Comparison of ENCODE assay signal across 25 mouse cellular contexts in the genomic region with DNA sequence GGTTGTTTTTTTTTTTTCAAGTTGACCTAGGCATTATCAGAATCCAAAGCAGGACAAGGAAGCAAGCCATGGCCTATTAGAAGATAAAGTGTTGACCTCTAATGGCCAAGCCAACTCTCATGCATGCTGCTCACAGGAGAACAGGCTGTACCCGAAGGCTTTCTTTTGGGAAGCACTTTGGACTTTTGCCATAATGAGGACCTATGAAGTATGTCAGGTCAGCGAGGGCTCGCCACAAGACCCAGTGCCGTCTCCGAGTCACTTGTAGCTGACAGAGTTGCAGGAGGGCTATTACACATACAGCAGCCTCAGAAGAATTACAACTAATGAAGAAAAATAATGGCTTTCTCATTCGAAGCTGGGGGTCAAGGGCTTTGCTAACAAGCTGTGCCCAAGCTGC. TPM values are rescaled to one million over a fixed set of nuclear protein-coding genes. Genes with fewer than 3 reads are reported as not detected.
DNase-seq lines count a peak whose midpoint lies in the region; ATAC-seq and TF ChIP-seq lines count a peak whose summit lies in the region.
"Had no signal": no experiment of that assay in that cellular context is flagged by ENCODE, and none has a peak within 500 bp of the region (broad histone marks: within the 10 kb centered on the region; RNA-seq: fewer than 3 reads in every experiment).

No protein-coding gene starts in this region.

- intact Hi-C loops in heart, postnatal 14 days (cut with DNase I) = no loop called here

- no peaks in the 10 kb centered on the region for H3K27me3 ChIP-seq in heart, postnatal 0 days (ENCODE audit: control insufficient read depth, insufficient read depth, low read length)
- no peaks in the 10 kb centered on the region for H3K27me3 ChIP-seq in forebrain, embryonic 16.5 days (replicated peaks; ENCODE audit: control insufficient read depth, insufficient read depth, low read length)
- H3K27me3 ChIP-seq: heart, embryonic 12.5 days; heart, embryonic 15.5 days; hindbrain, embryonic 13.5 days; intestine, embryonic 15.5 days had no signal

- H3K9ac ChIP-seq in heart, postnatal 0 days (replicated peaks; ENCODE audit: low read depth, low read length) = no peak overlapping the region
- no peak overlapping the region for H3K9ac ChIP-seq in forebrain, embryonic 16.5 days (replicated peaks; ENCODE audit: low read depth, low read length)
- H3K9ac ChIP-seq: heart, embryonic 12.5 days; heart, embryonic 15.5 days; hindbrain, embryonic 13.5 days; intestine, embryonic 15.5 days had no signal

- peak overlapping the region; percentile 32; the same call in 1 of the 2 replicates for H3K27ac ChIP-seq in heart, postnatal 0 days (ENCODE audit: low read depth)
- H3K27ac ChIP-seq in forebrain, embryonic 16.5 days (ENCODE audit: low read length) = no peak overlapping the region
- H3K27ac ChIP-seq: heart, embryonic 15.5 days; hindbrain, embryonic 10.5 days; hindbrain, embryonic 13.5 days; intestine, embryonic 15.5 days had no signal

- ATAC-seq in heart, postnatal 0 days (ENCODE audit: insufficient read depth, low read depth) = no peak
- no peak for ATAC-seq in forebrain, embryonic 16.5 days
- ATAC-seq: activated CD4-positive, CD25-positive, alpha-beta regulatory T cell, adult 4 months; forebrain, embryonic 14.5 days; hindbrain, embryonic 16.5 days; intestine, embryonic 15.5 days had no signal

- TF ChIP-seq CTCF in heart, postnatal 0 days (IDR thresholded peaks at IDR 0.05; ENCODE audit: low read depth) = no peak

- no peak overlapping the region for H3K4me3 ChIP-seq in heart, postnatal 0 days (ENCODE audit: low read depth, low read length)
- no peak overlapping the region for H3K4me3 ChIP-seq in forebrain, embryonic 16.5 days (replicated peaks; ENCODE audit: low read length)
- H3K4me3 ChIP-seq: heart, embryonic 12.5 days; heart, embryonic 15.5 days; hindbrain, embryonic 10.5 days; hindbrain, embryonic 13.5 days; intestine, embryonic 15.5 days had no signal

- no peaks in the 10 kb centered on the region for H3K36me3 ChIP-seq in heart, postnatal 0 days (replicated peaks; ENCODE audit: control insufficient read depth, insufficient read depth, low read length)
- H3K36me3 ChIP-seq in forebrain, embryonic 16.5 days (ENCODE audit: control insufficient read depth, insufficient read depth) = no peaks in the 10 kb centered on the region
- H3K36me3 ChIP-seq: heart, embryonic 12.5 days; heart, embryonic 15.5 days; hindbrain, embryonic 10.5 days; hindbrain, embryonic 13.5 days; intestine, embryonic 15.5 days had no signal

- no peaks in the 10 kb centered on the region for H3K9me3 ChIP-seq in heart, postnatal 0 days (replicated peaks; ENCODE audit: control insufficient read depth, low read length)
- H3K9me3 ChIP-seq in forebrain, embryonic 16.5 days (ENCODE audit: control insufficient read depth, low read length) = no peaks in the 10 kb centered on the region
- H3K9me3 ChIP-seq: heart, embryonic 12.5 days; heart, embryonic 15.5 days; hindbrain, embryonic 10.5 days; hindbrain, embryonic 13.5 days; intestine, embryonic 15.5 days had no signal

- peaks cover 19% of the 10 kb centered on the region for H3K4me1 ChIP-seq in heart, postnatal 0 days (ENCODE audit: control insufficient read depth, insufficient read depth)
- no peaks in the 10 kb centered on the region for H3K4me1 ChIP-seq in forebrain, embryonic 16.5 days (replicated peaks; ENCODE audit: control insufficient read depth, insufficient read depth, low read length)
- H3K4me1 ChIP-seq: intestine, embryonic 15.5 days had no signal

- no peak overlapping the region for H3K4me2 ChIP-seq in heart, postnatal 0 days (ENCODE audit: low read depth, low read length)
- H3K4me2 ChIP-seq in forebrain, embryonic 16.5 days (ENCODE audit: low read length) = no peak overlapping the region
- H3K4me2 ChIP-seq: heart, embryonic 12.5 days; heart, embryonic 15.5 days; hindbrain, embryonic 13.5 days; intestine, embryonic 15.5 days had no signal

- peak; percentile 2 for DNase-seq in adrenal gland, postnatal 10 days
- DNase-seq in adrenal gland, postnatal 25 days = no peak
- peak; percentile 12 to 19 for DNase-seq in heart, adult 18-20 months
- no peak for DNase-seq in heart, adult 8-10 months (ENCODE audit: low spot score)
- DNase-seq in heart, postnatal 0 days (ENCODE audit: low spot score) = peak; percentile 31
- no peak for DNase-seq in heart, postnatal 14 days
- DNase-seq in cerebellum, postnatal 14 days = no peak
- DNase-seq: adrenal gland, adult 8-10 months; cerebellum, adult 11-12 months; cerebellum, adult 8-10 months; cerebellum, postnatal 10 days; gastrocnemius, postnatal 14 days; heart, postnatal 36 days; kidney, adult 11 months; kidney, adult 8-10 months had no signal

- 59% methylated on average over 6 of the region's 6 CpGs for WGBS in heart, postnatal 0 days
- 56% methylated on average over 6 of the region's 6 CpGs for WGBS in forebrain, embryonic 16.5 days

- no peak for TF ChIP-seq EP300 in heart, postnatal 0 days (IDR thresholded peaks at IDR 0.05; ENCODE audit: low read depth)

RNA-seq across cellular contexts. Expression of gene Popdc3, which starts 55.5 kb away (rescaled TPM):
- 1 to 10 TPM; 1.5 to 4.6 TPM for total RNA-seq in adrenal gland, postnatal 10 days (2021)
- 0.82 and 0.90 TPM in 2 replicates for total RNA-seq in adrenal gland, postnatal 25 days (2021)
- 10 to 100 TPM; 32.8 to 35.7 TPM for total RNA-seq in heart, adult 18-20 months (2021)
- total RNA-seq in heart, adult 8-10 months (2022) = 10 to 100 TPM; 25.5 to 40.5 (median 31.9) TPM
- total RNA-seq in heart, postnatal 0 days (2014; rRNA removed; ENCODE audit: low replicate concordance) = 69.2 and 71.9 TPM in 2 replicates
- polyA plus RNA-seq in heart, postnatal 0 days (2015; fragmentation: Nextera tagmentation; extraction: Ambion mirVana) = 41.8 and 50.6 TPM in 2 replicates
- 10 to 100 TPM; 17.9 to 18.0 TPM for total RNA-seq in heart, postnatal 14 days (2021)
- polyA plus RNA-seq in forebrain, embryonic 16.5 days (2015; fragmentation: Nextera tagmentation; extraction: Ambion mirVana) = 0.41 and 0.68 TPM in 2 replicates
- total RNA-seq: granulocyte monocyte progenitor cell, adult 5-6 weeks had no signal
- polyA plus RNA-seq: activated CD4-positive, CD25-positive, alpha-beta regulatory T cell, adult 4 months had no signal

Comparison
In these comparisons a context has a peak if more than half of its experiments do, and no peak if none do; other contexts are left out.
1. DNase-seq: peak in adrenal gland, postnatal 10 days (single experiment), heart, adult 18-20 months (2 of 2) and heart, postnatal 0 days (single experiment); none in adrenal gland, postnatal 25 days (single experiment), heart, adult 8-10 months (single experiment), heart, postnatal 14 days (0 of 2) and cerebellum, postnatal 14 days (0 of 2).